In genomic region chr2:71655504-71656390, GRCm38 (mm10) we compare ENCODE assay signal across 8 mouse cellular contexts.
DNase-seq lines count a peak whose midpoint lies in the region; ATAC-seq lines count a peak whose summit lies in the region.

No protein-coding gene starts in this region.

- peaks cover 34% of the 10 kb centered on the region for H3K4me1 ChIP-seq in kidney, embryonic 15.5 days
- peaks cover 21% of the 10 kb centered on the region for H3K4me1 ChIP-seq in embryonic facial prominence, embryonic 13.5 days
- H3K4me1 ChIP-seq in hindbrain, embryonic 16.5 days (ENCODE audit: control insufficient read depth, insufficient read depth, low read depth, low read length), result peaks cover 18% of the 10 kb centered on the region
- peaks cover 41% of the 10 kb centered on the region for H3K4me1 ChIP-seq in midbrain, embryonic 12.5 days

- peak; percentile 82 for ATAC-seq in kidney, embryonic 15.5 days (replicated peaks; ENCODE audit: low FRiP score)
- ATAC-seq in embryonic facial prominence, embryonic 13.5 days (ENCODE audit: insufficient number of reproducible peaks, insufficient read depth, low FRiP score, low TSS enrichment, low read depth), result peak; percentile 40; the same call in 1 of the 2 replicates
- peak; percentile 60 for ATAC-seq in hindbrain, embryonic 16.5 days
- peak; percentile 83 for ATAC-seq in midbrain, embryonic 12.5 days (ENCODE audit: low FRiP score, low read depth)

- H3K27me3 ChIP-seq in kidney, embryonic 15.5 days, result no peaks in the 10 kb centered on the region
- H3K27me3 ChIP-seq in embryonic facial prominence, embryonic 13.5 days, result no peaks in the 10 kb centered on the region
- no peaks in the 10 kb centered on the region for H3K27me3 ChIP-seq in hindbrain, embryonic 16.5 days (replicated peaks; ENCODE audit: control insufficient read depth, insufficient read depth, low read length)
- no peaks in the 10 kb centered on the region; the same call in 1 of the 2 replicates for H3K27me3 ChIP-seq in midbrain, embryonic 12.5 days

- 5% methylated on average over 19 of the region's 19 CpGs for WGBS in kidney, embryonic 15.5 days
- 2% methylated on average over 18 of the region's 19 CpGs for WGBS in embryonic facial prominence, embryonic 13.5 days
- 2% methylated on average over 19 of the region's 19 CpGs for WGBS in hindbrain, embryonic 16.5 days
- WGBS in midbrain, embryonic 12.5 days, result under 1% methylated on average over 19 of the region's 19 CpGs

- peak overlapping the region; percentile 59 for H3K4me2 ChIP-seq in kidney, embryonic 15.5 days
- peak overlapping the region; percentile 69 for H3K4me2 ChIP-seq in embryonic facial prominence, embryonic 13.5 days
- H3K4me2 ChIP-seq in hindbrain, embryonic 16.5 days (ENCODE audit: low read length), result peak overlapping the region; percentile 63
- peak overlapping the region; percentile 58 for H3K4me2 ChIP-seq in midbrain, embryonic 12.5 days (replicated peaks)

- H3K4me3 ChIP-seq in kidney, embryonic 15.5 days (replicated peaks), result peak overlapping the region; percentile 30
- peak overlapping the region; percentile 40 for H3K4me3 ChIP-seq in embryonic facial prominence, embryonic 13.5 days
- peak overlapping the region; percentile 32 for H3K4me3 ChIP-seq in hindbrain, embryonic 16.5 days (ENCODE audit: low read length)
- H3K4me3 ChIP-seq in midbrain, embryonic 12.5 days, result peak overlapping the region; percentile 34

- peak overlapping the region; percentile 23 for H3K27ac ChIP-seq in kidney, embryonic 15.5 days
- H3K27ac ChIP-seq in embryonic facial prominence, embryonic 13.5 days, result peak overlapping the region; percentile 11; the same call in 1 of the 2 replicates
- peak overlapping the region; percentile 48 for H3K27ac ChIP-seq in hindbrain, embryonic 16.5 days (ENCODE audit: low read depth, low read length)
- H3K27ac ChIP-seq in midbrain, embryonic 12.5 days (replicated peaks), result peak overlapping the region; percentile 60

- no peaks in the 10 kb centered on the region for H3K36me3 ChIP-seq in kidney, embryonic 15.5 days
- H3K36me3 ChIP-seq in embryonic facial prominence, embryonic 13.5 days, result no peaks in the 10 kb centered on the region
- H3K36me3 ChIP-seq in hindbrain, embryonic 16.5 days (ENCODE audit: control insufficient read depth, insufficient read depth, low read length), result no peaks in the 10 kb centered on the region
- no peaks in the 10 kb centered on the region for H3K36me3 ChIP-seq in midbrain, embryonic 12.5 days

- no peak for DNase-seq in kidney, adult 18-20 months
- DNase-seq in MN1 (ENCODE audit: low spot score), result peak; percentile 62
- DNase-seq in yolk sac, embryonic 10.5 days (ENCODE audit: low spot score), result peak; percentile 45
- no peak for DNase-seq in urinary bladder, postnatal 14 days (ENCODE audit: low spot score)

- no peaks in the 10 kb centered on the region for H3K9me3 ChIP-seq in kidney, embryonic 15.5 days (replicated peaks)
- no peaks in the 10 kb centered on the region for H3K9me3 ChIP-seq in embryonic facial prominence, embryonic 13.5 days
- H3K9me3 ChIP-seq in hindbrain, embryonic 16.5 days (ENCODE audit: control insufficient read depth, low read length), result no peaks in the 10 kb centered on the region
- H3K9me3 ChIP-seq in midbrain, embryonic 12.5 days, result no peaks in the 10 kb centered on the region

- peak overlapping the region; percentile 22 for H3K9ac ChIP-seq in kidney, embryonic 15.5 days
- peak overlapping the region; percentile 64 for H3K9ac ChIP-seq in embryonic facial prominence, embryonic 13.5 days
- peak overlapping the region; percentile 57 for H3K9ac ChIP-seq in hindbrain, embryonic 16.5 days (ENCODE audit: low read depth, low read length)
- H3K9ac ChIP-seq in midbrain, embryonic 12.5 days (replicated peaks), result peak overlapping the region; percentile 46

Comparison
In these comparisons a context has a peak if more than half of its experiments do, and no peak if none do; other contexts are left out.
1. DNase-seq: peak in MN1 (single experiment) and yolk sac, embryonic 10.5 days (single experiment); none in kidney, adult 18-20 months (single experiment) and urinary bladder, postnatal 14 days (single experiment).
2. Peak in every context shown above with its lines, with median percentiles within 50 percentile points of each other: ATAC-seq, H3K27ac ChIP-seq, H3K4me2 ChIP-seq, H3K4me3 ChIP-seq and H3K9ac ChIP-seq.